Mouse (Mus musculus) T-cell, adult 2 months (primary cell): Measurements from ENCODE around the gene Gm19684.
A peak's percentile ranks its signal among the peaks of the same experiment; 100 is the strongest.
"Not testable (repeated sequence)": the region's sequence is repeated elsewhere in the genome, so short reads cannot be mapped to it uniquely, and the experiment has no call there.

ENCODE experiments used
- DNase-seq: peaks from one replicate; pipeline ENCODE4 v3.0.0; 2022; ENCODE audit warnings: low spot score

Gene Gm19684

GRCm38 (mm10) chr17:36131516-36132265 lies 10.2 kb downstream of the Gm19684 start:
- no peak for DNase-seq

- DNase-seq = not testable (repeated sequence)
Observed at GRCm38 (mm10) chr17:36135421-36136231, 14.1 kb downstream of the Gm19684 start.

GRCm38 (mm10) chr17:36136299-36136848 lies 14.9 kb downstream of the Gm19684 start:
- not testable (repeated sequence) for DNase-seq

- DNase-seq = peak; percentile 32
Observed at GRCm38 (mm10) chr17:36145111-36145860, 23.8 kb downstream of the Gm19684 start.

- DNase-seq = not testable (repeated sequence)
Observed at GRCm38 (mm10) chr17:36145861-36146156, 24.3 kb downstream of the Gm19684 start.

GRCm38 (mm10) chr17:36146937-36147336 lies 25.5 kb downstream of the Gm19684 start:
- not testable (repeated sequence) for DNase-seq

- not testable (repeated sequence) for DNase-seq
Observed at GRCm38 (mm10) chr17:36148468-36148867, 27.0 kb downstream of the Gm19684 start.

GRCm38 (mm10) chr17:36151200-36151599 lies 29.7 kb downstream of the Gm19684 start:
- not testable (repeated sequence) for DNase-seq

GRCm38 (mm10) chr17:36154271-36155149 lies 33.0 kb downstream of the Gm19684 start:
- no peak for DNase-seq

GRCm38 (mm10) chr17:36157782-36158181 lies 36.3 kb downstream of the Gm19684 start:
- not testable (repeated sequence) for DNase-seq

- not testable (repeated sequence) for DNase-seq
Observed at GRCm38 (mm10) chr17:36158264-36158663, 36.8 kb downstream of the Gm19684 start.

GRCm38 (mm10) chr17:36161129-36162051 lies 39.9 kb downstream of the Gm19684 start:
- DNase-seq = peak; percentile 18

GRCm38 (mm10) chr17:36166901-36167300 lies 45.4 kb downstream of the Gm19684 start:
- DNase-seq = not testable (repeated sequence)

GRCm38 (mm10) chr17:36167306-36168038 lies 46.0 kb downstream of the Gm19684 start:
- peak; percentile 28 for DNase-seq

GRCm38 (mm10) chr17:36168039-36168652 lies 46.7 kb downstream of the Gm19684 start, which contains the start of gene Gm8909:
Gm8909 (minus strand) TSS chr17:36168537.
- peak; percentile 39 for DNase-seq

GRCm38 (mm10) chr17:36169094-36169493 lies 47.6 kb downstream of the Gm19684 start:
- DNase-seq = not testable (repeated sequence)

GRCm38 (mm10) chr17:36169753-36170152 lies 48.3 kb downstream of the Gm19684 start:
- DNase-seq = no peak

- DNase-seq = no peak
Observed at GRCm38 (mm10) chr17:36170287-36170814, 48.9 kb downstream of the Gm19684 start.
